Mouse (Mus musculus) lung, postnatal 14 days (tissue): Measurements from ENCODE around the gene Lrguk.

Experiments
- DNase-seq: peaks from one replicate; pipeline ENCODE4 v3.0.0; 2021

The Lrguk gene

DNA sequence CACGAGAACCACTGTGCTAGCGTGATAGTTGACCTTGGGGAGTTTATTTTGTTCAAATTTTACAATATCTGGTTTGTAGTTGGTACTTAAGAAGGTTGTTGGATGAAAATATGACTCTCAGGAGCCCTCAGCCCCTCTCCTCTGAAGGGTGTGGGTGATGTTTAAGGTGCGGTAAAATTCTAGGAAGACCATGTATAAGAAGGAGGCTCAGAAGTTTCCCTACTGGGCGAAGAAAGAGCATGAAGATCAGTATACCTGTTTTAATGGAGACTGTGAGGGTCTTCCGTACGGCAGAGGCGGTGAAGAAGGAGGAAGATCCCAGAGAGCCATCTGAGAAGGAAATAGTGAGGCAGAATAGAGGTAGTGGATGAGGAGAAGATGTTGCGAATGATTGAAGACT is 38.0 kb downstream of the Lrguk start:
- no peak for DNase-seq

DNA sequence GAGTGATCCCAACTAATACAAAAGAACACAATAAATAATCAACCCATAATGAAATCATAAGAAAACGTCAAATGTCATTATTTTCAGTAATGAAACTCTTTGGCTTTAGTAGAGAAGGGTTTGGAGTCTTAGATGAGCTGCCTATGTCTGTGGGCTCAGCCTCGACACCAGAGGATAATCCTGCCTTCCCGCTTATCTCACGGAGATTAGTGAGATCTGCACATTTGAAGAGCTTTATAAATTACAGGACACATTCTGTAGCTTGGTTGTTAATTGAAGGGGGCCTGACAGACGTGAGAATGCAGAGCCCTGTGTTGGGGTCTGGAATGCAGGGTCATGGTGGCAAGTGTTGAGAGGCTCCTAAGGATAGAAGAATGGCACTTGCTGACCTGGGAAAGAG is 42.7 kb downstream of the Lrguk start:
- DNase-seq, result no peak

DNA sequence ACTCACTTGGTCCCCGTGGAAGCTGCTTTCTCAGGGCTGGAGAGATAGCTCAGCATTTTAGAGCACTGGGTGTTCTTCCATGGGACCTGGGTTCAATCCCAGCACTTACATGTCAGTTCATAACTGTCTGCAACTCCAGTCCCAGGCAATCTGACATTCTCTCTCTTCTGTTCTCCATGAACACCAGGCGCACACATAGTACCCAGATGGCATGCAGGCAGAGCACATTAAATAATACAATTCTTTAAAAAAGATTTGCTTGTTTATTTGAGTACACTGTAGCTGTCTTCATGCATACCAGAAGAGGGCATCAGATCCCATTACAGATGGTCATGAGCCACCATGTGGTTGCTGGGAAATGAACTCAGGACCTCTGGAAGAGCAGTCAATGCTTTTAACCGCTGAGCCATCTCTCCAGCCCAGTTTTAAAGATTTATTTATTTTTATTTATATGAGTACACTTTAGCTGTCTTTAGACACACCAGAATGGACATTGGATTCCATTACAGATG is 44.7 kb downstream of the Lrguk start:
- no peak for DNase-seq

DNA sequence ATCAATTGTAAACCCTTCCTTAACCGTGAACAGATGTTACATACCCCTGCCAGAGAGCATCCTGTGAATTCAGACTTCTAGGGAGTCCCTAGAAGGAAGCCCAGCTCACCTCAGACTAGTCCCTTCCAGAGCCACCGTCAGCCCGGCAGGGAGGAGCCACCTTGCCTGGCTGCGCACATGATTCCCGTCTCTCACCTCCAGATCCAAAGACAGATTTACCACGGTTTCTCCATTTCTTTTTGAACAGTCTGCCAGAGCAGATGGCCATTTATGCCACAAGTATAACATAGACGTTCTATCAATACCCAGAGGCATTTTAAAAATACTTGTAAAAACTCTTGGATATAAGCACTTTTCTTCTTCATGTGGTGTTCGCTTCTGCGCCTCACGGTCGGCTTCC is 46.3 kb downstream of the Lrguk start:
- DNase-seq, result no peak

DNA sequence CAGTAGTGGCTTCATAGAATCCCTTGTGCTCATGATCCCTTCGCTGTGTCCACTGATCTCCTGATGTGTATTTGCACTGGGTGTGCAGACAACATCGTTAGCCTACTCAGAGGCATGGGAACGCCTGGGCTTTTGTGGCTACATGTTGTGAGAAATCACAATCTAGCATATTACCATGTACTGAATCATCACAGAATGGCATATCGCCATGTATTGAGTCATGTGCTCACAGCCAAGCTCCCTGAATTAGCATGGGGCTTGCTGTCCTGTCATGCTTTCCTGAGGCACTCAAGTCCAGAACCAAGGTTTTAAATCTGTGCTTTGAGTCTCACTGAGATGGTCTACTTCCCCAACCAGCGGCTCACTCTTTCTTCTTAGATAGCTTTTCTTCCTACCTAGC is 54.2 kb downstream of the Lrguk start:
- DNase-seq, result no peak

DNA sequence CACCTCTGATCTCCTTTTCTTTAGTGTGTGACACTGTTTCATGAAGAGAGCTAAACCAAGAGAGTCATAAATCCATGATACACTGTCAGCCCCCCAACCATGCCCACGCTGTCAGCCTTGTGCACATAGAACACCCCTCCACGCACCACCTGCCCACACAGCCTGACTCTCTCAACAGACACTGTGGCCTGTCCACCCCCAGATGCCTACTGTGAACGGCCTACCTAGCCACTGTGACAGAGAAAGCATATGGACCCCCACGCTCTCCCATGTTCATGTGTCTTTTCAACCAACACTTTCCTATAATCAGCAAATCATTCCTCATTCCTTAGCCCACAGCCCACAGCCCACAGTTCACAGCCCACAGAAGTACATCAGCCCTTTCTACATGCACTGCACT is 58.5 kb downstream of the Lrguk start:
- DNase-seq, result no peak

DNA sequence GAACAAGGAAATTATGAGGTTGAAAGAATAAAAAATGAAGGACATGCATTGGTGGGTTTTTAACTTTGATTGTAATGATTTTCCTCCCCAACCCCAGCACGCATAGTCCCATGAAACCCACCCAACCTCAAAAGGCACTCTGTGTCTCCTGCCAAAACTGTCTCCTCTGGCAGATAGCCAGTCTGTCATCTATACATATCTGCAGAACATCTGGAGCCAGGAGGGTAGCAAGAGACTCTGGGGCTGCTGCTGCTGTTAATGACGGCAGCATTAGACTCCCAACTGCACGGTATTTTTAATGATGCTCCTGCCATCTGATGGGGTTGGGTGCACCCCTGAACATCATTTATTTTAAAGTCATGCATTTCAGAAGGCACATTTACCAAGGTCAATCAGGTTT is 59.7 kb downstream of the Lrguk start:
- DNase-seq, result no peak

DNA sequence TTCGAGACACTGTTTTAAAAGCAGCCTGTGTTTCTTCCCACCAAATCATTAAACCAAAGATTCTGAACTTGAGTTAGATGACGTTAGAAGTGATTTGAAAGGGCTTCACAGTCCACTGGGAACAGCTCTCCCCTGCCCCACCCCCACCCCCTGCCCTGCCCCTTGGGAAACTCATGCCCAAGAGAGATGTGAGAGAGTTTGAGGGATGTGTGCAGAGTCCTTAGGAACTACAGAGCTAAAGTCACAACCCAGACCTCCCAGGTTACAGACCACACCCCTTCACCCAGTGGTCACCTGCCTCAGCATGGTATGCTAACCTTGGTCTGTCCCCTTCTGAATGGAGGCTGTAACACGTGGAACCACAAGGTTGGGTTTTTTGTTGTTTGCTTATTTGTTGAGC is 62.3 kb downstream of the Lrguk start:
- no peak for DNase-seq

DNA sequence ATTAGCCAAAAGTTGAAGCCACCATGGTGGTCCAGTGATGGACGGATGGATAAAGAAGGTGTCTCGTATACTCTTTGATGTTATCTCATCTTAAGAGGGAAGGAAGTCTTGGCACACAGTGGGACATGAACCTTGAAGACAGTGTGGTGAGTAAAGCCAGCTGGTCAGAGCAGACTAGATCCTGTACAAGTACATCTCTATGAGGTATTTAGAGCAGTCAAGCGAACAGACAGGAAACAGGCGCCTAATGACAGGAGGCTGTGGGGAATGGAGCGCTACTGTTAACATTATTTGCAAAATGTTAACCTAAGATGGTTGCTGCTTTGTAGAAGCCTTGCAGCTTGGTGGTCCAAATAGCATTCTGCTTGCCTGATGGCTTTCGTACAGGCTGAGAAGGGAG is 67.0 kb downstream of the Lrguk start:
- DNase-seq, result no peak

DNA sequence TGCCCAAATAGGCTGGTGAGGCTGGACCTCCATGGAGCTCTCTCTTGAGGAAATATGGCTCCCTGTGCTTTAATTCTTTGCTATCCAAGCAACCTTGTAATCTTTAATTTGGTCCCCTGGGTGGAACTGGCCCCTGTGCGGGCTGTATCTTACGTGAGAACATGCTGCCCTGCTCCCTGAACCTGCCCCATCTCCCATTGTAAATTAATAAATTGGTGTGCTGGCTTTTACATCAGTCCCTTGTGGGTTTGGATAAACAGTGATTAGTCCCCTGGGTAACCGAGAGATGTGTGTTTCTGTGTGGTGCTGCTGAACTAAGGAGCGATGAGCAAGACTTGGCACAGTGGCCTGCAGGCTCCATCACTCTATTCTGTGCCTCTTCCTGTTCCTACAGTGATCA is 67.7 kb downstream of the Lrguk start:
- no peak for DNase-seq

DNA sequence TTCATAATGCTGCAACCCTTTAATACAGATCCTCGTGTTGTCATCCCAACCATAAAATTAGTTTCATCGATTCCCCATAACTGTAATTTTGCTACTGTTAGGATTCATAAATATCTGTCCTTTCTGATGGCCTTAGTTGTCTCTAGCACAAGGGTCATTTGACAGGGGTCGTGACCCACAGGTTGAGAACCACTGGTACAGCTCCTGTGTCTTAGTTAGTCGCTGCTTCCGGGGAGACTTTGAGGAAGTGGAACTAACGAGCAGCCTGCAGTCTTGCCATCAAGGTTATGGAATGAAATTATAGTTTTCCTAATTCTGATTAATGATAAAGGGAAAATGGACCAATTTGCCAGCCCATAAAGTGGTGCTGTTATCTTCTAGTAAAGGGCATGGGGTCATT is 70.5 kb downstream of the Lrguk start:
- no peak for DNase-seq

DNA sequence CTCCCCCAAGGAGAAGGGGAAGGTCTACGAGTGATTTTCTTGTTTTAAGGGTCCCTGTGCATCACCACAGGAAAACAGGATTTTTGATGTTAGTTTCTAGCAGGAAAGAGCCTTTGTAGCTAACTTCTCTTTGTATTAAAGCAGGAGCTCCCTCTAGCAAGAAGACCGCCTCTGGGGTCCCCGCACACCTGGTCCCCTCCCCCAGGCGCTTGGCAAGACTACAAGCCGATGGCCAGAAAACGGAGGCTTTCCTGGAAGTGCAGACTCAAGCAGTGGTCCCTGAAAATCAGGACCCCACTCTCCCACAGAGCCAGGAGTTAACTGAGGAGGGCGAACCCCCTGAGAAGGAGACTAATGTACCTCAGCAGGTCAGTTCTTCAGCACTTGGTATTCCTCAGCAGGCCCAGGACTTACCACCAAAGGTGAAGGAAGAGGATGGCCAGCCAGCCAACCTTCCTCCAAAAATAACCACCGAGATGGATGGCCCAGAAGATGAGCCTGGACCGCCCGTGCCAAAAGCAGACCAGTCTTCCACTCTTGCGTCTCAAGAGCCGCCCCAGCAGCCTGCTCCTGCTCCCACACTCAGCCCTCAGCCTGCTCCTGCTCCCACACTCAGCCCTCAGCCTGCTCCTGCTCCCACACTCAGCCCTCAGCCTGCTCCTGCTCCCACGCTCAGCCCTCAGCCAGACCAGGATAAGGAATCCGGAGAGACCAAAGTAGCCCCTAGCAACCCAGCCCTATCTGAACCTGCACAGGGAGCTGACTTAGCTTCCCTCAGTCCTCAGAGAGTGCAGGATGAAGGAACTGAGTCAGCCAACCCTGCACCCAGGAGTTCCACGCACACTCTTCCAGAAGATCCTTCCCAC is 72.5 kb downstream of the Lrguk start:
- DNase-seq, result no peak

DNA sequence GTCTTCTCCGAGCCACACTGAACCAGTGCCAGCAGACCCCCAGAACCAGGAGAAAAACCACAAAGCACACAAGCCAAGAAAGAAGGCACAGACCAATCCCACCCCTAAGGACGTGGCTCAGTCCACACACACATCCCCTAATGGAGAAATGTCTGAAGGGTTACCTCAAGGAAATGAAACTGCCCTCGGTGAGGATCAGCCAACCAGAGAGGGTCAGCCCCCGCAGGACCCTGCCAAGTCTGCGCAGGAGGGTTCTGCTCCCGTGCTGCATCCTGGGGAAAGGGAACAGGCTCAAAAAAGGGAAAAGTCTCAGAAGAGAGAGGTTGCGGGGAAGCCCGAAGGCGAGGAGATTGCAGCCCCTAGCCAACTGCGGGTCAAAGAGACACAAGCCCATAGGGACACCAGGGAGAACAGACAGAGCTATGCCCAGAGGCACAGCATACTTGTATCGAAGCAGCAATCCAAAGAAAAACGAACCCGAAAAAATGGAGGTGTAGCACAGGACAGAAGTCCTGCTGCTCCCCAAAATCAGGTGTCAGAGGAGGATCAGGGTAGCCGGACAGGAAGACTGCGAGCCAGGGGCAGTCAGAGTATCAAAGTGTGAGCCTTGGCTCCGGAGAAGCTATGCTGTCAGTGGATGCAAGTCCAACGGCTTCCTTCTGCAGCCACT is 74.1 kb downstream of the Lrguk start:
- DNase-seq, result no peak

DNA sequence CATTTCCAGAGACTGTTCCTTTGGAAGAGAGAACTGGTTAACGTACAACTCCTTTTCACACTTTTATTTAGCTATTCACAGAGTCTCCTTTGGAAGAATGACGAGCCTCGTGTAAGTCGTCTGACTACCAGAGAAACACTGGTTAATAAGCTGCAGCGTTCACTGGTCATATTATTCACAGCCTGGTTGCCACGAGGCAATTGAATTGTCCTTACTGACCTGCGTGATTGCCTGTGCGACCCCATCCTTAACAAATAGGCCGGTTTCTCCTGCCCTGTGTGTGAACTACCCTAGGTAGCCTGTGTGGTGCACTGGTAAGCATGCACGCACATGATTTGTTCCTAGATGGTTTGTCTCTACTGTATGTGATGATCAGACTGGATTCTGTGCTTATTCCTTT is 81.3 kb downstream of the Lrguk start:
- DNase-seq, result no peak

DNA sequence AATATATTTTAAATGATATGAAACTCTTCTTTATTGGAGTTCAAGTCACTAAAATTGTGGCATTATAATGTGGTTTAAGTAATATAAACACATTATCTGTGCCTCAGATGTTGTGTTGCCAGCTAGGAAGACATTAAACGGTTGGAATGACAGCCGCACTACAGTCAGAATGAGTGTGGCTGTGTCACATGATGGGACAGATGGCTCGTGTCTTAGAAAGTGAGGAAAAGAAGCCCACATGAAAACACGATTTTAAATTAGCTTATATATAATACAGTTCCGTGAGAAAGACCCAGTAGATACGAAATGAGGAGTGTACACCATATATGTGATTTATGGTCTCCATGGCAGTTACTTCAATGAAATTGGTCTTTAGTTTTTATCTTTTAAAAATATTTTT is 82.2 kb downstream of the Lrguk start:
- DNase-seq, result no peak

DNA sequence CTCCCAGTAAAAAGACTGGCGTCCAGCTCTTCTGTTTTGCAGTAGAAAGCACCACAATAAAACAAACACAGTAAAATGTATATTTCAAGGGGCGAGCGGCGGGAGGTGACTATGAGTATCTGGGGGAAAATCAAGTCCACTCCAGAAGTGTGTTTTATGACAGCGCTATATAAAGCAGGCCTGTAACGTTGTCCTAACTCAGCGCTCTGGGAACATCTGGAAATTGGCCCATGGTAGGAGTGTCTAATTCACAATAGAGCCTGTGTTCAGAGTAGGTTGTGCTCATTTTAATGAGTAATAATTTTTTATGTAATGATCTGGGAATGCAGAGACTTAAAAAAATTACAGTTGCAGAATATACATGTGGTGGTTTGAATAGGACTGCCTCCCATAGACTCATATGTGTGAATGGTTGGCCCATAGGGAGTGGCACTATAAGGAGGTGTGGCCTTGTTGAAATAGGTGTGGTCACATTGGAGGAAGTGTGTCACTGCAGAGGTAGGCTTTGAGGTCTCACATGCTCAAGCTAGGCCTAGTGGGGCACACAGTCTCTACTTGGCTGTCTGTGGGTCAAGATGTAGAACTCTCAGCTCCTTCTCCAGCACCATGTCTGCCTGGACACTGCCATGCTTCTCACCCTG is 87.7 kb downstream of the Lrguk start:
- no peak for DNase-seq

DNA sequence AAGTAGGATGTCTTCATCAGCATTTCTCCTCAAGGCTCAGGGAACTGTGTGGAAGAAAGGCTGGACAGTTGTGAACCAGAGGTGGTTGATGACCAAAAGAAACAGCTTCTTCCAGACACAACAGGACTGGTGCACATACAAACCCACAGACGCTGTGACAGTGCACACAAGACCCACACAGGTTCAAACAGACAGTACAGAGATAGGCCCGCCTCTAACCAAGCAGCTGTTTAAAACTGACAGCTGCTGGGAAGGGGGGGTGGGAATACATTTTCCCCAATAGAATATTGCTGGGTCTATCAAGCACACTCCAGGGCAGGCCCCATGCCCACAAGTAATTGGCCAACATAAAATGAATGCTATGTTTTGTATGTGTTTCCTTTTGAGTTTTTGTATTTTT is 95.2 kb downstream of the Lrguk start:
- DNase-seq, result no peak

DNA sequence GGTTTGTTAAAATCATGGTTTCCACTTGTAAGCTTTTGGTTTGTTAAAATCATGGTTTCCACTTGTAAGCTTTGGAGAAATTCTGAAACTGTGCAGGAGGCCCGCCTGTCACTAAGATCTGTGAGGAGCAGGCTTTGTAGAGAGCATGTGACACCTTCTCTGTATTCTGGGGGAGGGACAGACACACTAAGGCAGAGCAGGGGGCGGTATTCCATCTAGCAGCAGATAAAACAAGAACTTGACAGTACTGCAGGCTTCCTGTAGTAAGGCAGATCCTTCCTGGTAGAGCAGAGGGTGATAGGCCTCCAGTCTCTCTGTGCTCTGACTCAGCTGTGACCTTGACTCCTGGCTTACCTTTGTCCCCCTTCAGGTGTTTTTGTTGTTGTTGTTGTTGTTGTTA is 100.0 kb downstream of the Lrguk start:
- no peak for DNase-seq

DNA sequence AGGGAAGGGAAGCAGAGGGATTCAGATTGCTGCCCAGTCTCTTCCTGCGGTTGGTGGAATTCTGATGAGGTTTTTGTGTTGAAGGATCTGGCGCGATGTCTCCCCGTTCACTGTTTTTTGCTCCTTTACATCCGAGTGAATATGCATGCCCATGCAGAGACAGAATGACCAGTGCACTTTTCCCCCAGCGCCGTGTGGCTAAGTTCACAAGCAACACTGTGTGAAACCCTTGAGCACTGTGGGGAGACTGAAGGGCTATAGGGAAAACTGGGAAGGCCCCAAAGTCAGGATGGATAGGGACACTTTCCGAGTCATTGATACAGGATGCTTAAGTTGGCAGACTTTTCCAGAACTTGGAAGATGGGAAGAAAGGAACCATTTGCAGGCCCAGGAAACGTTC is 103.1 kb downstream of the Lrguk start:
- DNase-seq, result no peak

DNA sequence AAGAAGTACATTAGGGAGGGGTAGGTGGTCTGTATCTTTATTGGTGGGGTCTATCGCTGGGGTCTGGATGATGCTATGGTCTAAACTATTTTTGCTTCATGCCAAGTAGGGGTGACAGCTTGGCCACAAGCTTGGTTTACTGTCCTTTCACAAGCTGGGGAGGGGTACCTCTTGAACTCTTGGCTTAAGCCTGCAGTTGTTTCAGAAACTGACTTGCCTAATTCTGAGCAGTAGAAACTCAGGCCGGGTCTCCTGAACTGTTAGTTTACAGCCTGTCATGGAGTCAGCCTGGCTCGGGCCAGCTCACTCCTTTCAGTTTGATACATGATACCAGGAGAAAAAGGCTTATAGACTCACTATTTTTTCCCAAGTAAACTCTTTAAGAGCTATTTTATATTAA is 109.1 kb downstream of the Lrguk start:
- no peak for DNase-seq

DNA sequence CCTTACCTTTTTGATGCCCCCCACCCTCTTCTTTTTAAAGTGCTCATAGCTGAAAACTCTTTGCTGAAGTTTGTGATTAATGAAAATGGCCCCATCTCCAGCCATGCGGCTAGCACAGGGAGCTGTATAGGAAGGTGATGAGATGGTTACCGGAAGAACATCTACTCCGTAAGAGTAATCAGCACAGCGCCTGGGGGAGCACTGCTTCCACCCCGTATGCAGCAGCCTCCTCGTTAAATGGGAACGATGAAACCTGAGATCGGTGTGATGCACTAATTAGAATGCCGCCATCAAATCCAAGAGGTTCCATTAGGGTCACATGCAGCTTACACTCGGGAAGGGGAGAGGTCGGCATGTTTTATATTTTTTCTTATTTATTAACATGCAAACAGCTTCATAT is 113.7 kb downstream of the Lrguk start:
- DNase-seq, result no peak

DNA sequence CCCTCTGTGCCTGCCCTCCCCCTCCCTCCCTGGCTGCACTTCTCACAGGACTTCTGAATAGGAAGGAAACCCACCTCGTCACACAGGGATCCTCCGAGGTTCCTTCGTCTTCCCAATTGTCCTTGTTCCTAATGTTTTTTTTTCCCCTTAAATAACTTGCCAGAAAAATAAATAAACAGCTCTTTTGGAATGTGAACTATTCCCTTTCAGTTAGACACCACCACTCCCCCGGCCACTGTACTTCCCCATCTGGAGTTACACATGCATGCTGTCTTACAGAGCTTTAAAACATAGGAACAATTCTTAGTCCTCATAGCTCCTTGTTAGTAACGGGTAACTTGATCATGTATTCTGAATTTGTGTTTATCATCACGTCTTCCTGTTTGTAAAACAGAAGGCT is 116.8 kb downstream of the Lrguk start:
- peak; percentile 2 for DNase-seq

DNA sequence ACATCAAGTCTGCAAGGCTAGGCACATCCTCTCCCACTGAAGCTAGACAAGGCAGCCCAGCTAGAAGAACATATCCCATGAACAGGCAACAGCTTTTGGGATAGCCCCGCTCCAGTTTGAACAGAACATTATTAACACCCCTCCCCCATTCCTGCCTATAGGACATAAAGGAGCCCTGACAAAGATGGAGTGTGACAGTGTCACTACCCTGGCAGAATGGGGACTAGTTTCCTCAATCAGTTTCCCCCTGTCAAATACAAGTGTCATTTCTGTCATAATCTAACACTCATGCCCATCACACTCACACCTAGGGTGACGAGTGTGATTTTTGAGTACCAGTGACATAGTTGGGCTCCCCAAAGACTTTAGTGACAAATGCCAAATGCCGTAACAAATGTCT is 118.8 kb downstream of the Lrguk start:
- no peak for DNase-seq

DNA sequence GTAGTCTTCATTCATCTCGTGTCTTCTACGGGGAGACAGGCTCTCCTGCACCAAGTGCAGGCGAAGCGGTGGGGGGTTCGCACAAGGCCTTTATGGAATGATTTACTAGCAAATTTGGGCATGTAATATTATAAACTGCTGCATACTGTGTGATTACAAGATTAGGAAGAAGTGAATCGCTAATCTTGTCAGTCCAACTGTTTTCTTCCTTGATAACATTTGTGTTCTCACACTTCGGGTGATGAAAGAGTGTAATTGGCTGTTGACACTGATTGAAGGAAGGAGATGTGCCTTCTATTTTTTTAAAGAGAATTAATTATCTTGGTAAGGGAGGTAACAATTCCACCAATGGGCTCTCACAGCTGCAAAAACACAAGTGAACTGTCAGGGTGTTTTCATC is 119.4 kb downstream of the Lrguk start:
- no peak for DNase-seq
